ENCODE assay signal across 20 mouse cellular contexts in genomic region chr17:26578771-26579170, GRCm38 (mm10).
"Had no signal": no experiment of that assay in that cellular context is flagged by ENCODE, and none has a peak within 500 bp of the region (broad histone marks: within the 10 kb centered on the region; RNA-seq: fewer than 3 reads in every experiment).

No protein-coding gene starts in this region.

- H3K36me3 ChIP-seq: lung, embryonic 15.5 days; stomach, embryonic 15.5 days had no signal

- H3K9me3 ChIP-seq: limb, embryonic 12.5 days; limb, embryonic 15.5 days; lung, embryonic 15.5 days; midbrain, embryonic 10.5 days; midbrain, embryonic 13.5 days; neural tube, embryonic 13.5 days; stomach, embryonic 15.5 days had no signal

- DNase-seq: kidney, postnatal 14 days; kidney, postnatal 4 days; left cerebral cortex, postnatal 4 days; lung, adult 18-20 months; lung, postnatal 10 days; lung, postnatal 36 days; retina, postnatal 1 day; right cerebral cortex, postnatal 25 days; spleen, adult 18-20 months; thymus, postnatal 14 days had no signal

- H3K27ac ChIP-seq: limb, embryonic 12.5 days; limb, embryonic 15.5 days; liver, embryonic 14.5 days; lung, embryonic 15.5 days; midbrain, embryonic 10.5 days; midbrain, embryonic 13.5 days; neural tube, embryonic 13.5 days; stomach, embryonic 15.5 days had no signal

- H3K4me3 ChIP-seq: limb, embryonic 12.5 days; limb, embryonic 15.5 days; lung, embryonic 15.5 days; megakaryocyte, embryonic 14.5 days; midbrain, embryonic 10.5 days; midbrain, embryonic 13.5 days; myocyte; neural tube, embryonic 13.5 days; stomach, embryonic 15.5 days had no signal

- H3K27me3 ChIP-seq: limb, embryonic 12.5 days; limb, embryonic 15.5 days; lung, embryonic 15.5 days; megakaryocyte, embryonic 14.5 days; midbrain, embryonic 13.5 days; neural tube, embryonic 13.5 days; stomach, embryonic 15.5 days had no signal
